Mouse (Mus musculus) brain, embryonic 18.5 days (tissue): Measurements from ENCODE around the gene Klf13.

Experiments used
- DNase-seq: peaks from one replicate; pipeline ENCODE4 v3.0.0-alpha.2; 2012; ENCODE audit warnings: low read depth, low spot score

Klf13 gene

GRCm38 (mm10) chr7:63908496-63909285 is 30.0 kb downstream of the Klf13 start:
- no peak for DNase-seq

GRCm38 (mm10) chr7:63907778-63908495 is 30.8 kb downstream of the Klf13 start:
- DNase-seq, result no peak

- no peak for DNase-seq
Measured at GRCm38 (mm10) chr7:63905642-63906041, 33.1 kb downstream of the Klf13 start.

- no peak for DNase-seq
Measured at GRCm38 (mm10) chr7:63905190-63905589, 33.5 kb downstream of the Klf13 start.

GRCm38 (mm10) chr7:63903635-63904380 is 34.9 kb downstream of the Klf13 start:
- no peak for DNase-seq

- DNase-seq, result no peak
Measured at GRCm38 (mm10) chr7:63902604-63903210, 36.0 kb downstream of the Klf13 start.

- DNase-seq, result no peak
Measured at GRCm38 (mm10) chr7:63901942-63902341, 36.8 kb downstream of the Klf13 start.

- DNase-seq, result no peak
Measured at GRCm38 (mm10) chr7:63901346-63901745, 37.4 kb downstream of the Klf13 start.

GRCm38 (mm10) chr7:63900411-63900810 is 38.3 kb downstream of the Klf13 start:
- no peak for DNase-seq

GRCm38 (mm10) chr7:63899925-63900324 is 38.8 kb downstream of the Klf13 start:
- DNase-seq, result no peak

- DNase-seq, result no peak
Measured at GRCm38 (mm10) chr7:63898201-63898600, 40.5 kb downstream of the Klf13 start.

GRCm38 (mm10) chr7:63897655-63898054 is 41.1 kb downstream of the Klf13 start:
- no peak for DNase-seq

GRCm38 (mm10) chr7:63896968-63897468 is 41.7 kb downstream of the Klf13 start:
- DNase-seq, result no peak

GRCm38 (mm10) chr7:63896276-63896967 is 42.3 kb downstream of the Klf13 start:
- no peak for DNase-seq

- no peak for DNase-seq
Measured at GRCm38 (mm10) chr7:63895223-63895622, 43.5 kb downstream of the Klf13 start.

GRCm38 (mm10) chr7:63894662-63895061 is 44.1 kb downstream of the Klf13 start:
- no peak for DNase-seq

GRCm38 (mm10) chr7:63893729-63894128 is 45.0 kb downstream of the Klf13 start:
- DNase-seq, result no peak

- no peak for DNase-seq
Measured at GRCm38 (mm10) chr7:63893201-63893600, 45.5 kb downstream of the Klf13 start.

GRCm38 (mm10) chr7:63891488-63892075 is 47.1 kb downstream of the Klf13 start:
- DNase-seq, result no peak

GRCm38 (mm10) chr7:63889116-63889975 is 49.4 kb downstream of the Klf13 start:
- no peak for DNase-seq
